Mouse (Mus musculus) NIH3T3 (cell line): ENCODE measurements around the gene 4930595D18Rik.
A peak's percentile ranks its signal among the peaks of the same experiment; 100 is the strongest.

Source experiments
- DNase-seq: peaks from one replicate; pipeline ENCODE4 v3.0.0-alpha.2; 2012; ENCODE audit warnings: low read depth

4930595D18Rik gene

DNA sequence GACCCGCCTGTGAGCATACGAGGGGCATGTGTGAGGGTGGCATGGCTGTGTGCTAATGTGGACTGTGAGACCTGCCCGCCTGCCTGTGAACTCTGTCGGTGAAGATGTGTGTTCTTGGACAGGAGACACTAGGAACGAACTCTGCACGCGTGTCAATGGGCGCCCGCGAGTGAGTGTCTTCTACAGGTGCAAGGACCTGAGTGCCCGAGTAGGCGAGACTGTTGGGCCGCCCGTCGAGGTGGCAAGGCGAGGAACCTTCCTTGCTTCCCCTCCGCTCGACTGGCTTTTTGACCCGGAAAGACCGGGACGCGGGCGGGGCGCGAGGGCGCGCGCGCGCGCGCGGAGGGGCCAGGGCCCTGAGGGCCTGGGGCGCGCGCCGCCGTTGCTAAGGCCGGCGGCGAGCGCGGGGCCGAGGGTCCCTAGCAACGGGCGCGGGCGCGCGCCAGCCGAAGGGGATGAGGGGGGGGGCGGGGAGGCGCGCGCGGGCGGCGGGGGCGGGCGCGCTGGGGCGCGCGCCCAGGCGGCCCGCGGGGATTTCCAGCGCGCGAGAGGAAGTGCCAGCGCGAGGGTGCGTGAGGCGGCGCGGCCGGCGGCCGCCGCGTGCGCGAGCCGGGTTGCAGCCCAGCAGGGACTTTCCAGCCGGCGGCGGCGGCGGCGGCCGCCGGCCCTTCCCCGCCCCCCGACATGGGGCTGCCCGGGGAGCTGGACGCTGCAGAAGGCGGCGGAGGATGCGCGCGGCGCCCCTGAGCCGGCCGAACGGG, 18.3 kb downstream of the 4930595D18Rik start, which contains the start of gene Traf3:
Gene Traf3 (plus strand): TSS at position 540 of the 761 bp plus-strand sequence.
- peak; percentile 85 for DNase-seq

DNA sequence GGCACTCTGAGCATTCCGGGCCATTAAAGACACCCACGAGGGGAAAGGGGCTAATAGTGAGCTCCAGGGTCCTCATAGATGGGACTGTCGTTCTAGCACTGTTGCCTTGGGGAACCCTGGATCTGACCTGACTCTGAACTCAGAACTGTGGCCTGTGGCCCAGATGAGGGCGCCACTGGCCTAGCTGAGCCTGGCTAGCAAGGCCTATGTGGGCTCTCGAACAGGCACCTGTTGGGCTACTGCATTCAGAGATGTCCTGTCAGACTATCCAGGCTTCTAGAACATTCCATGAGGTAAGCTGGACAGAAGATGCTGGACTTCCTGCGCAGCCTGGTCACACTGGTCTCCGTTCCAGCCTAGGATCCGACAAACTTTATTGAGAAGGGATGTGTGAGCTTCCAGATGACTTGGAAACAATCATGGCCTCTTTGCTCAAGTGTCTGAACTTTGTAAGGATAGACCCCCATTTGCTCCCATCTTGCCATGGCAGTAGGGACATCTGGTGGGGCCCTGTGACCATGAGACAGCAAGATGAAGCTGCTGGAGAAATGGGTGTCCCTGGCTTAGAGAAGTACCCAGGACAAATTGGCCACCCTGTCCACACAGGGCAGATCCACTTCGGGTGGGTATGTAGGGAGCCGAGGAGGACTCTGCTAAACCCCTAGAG, 19.0 kb downstream of the 4930595D18Rik start:
- peak; percentile 69 for DNase-seq

DNA sequence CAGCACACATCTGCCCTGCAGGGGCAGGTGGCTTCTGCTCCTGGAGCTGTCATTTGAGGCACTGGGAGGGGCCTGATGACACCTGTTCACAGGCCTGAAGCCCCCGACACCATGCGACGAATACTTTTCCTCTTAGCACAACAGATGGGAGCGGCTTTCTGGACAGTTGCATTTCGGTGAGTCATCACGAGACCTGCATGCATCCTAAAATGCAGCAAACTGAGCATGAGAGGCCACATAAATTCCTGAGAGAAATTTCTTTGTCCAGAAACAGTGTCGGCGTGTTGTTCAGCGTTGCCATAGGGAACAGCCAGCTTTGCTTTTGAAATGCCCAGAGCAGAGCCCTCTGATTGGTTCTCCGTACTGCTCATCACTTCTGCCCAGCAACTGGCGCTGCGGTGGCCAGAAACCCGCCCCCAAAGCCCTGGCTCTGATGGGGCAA, 20.0 kb downstream of the 4930595D18Rik start:
- DNase-seq: peak; percentile 94

DNA sequence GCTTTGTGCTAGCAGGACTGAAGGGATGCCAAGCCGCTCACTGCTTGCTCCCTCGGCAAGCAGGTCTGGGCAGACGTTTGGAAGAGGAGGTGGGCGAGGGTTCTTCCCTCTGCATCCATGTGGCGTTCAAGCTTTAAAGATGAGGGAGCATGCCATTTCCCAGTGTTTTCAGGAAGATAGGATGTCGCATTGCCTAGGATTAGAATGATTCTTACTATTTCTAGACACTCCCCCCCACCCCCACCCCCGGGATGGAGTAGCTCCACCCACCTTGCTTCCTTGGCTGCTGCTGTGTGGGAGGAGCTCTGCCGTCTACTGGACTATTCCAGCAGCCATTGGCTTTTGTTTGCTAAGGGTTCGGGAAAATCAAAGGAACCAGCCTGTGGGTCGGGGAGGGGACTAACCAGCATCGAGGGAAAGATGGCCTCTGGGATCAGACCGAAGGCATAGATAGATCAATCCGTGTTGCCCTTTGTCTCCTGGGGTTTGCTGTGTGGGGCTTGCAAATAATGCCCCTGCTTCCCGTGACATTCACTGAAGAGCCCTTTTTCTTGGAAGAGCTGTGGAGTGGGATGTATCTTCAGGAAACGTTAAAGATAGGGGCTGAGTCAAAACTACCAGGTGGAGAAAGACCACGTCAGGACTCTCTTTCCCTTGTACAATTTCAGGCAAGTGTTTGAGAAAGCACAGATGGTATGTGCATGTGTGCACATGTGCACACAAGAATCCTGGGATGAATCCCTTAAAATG, 21.8 kb downstream of the 4930595D18Rik start:
- peak; percentile 17 for DNase-seq

DNA sequence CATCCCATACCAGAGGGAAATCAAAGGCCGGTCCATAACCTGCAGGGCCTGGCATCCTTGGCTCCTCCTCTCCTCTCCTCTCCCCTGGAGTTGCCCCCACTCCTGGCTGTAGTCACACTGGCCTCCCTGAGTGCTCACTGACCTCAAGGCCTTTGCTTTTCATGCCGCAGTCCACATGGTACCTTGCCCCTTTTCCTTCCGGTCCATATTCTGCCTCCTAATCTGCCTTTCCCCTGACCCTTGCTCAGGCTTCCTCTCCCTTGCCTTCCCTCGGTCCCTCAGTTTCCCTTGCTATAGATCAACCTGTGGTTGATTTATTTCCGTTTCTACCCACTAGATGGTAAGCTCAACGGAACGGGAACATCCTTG, 22.4 kb downstream of the 4930595D18Rik start:
- no peak for DNase-seq

DNA sequence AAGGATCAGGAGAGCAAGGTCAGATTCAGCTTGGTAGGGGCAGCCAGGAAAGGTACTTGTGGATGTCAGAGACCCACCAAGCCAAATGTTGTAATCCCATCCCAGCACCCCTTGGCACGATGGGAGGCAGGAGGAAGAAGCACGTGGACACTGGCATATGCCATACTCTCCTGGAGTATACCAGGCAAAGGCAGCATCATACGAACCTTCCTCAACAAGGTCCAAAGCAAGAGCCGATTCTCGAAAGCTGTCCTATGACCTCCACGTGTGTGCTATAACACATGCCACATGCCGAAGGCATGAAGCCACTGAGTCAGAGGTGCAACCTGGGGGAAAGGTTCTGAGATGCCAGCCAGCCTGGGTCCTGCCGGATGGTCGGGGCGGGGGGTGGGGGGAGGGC, 23.4 kb downstream of the 4930595D18Rik start:
- no peak for DNase-seq

DNA sequence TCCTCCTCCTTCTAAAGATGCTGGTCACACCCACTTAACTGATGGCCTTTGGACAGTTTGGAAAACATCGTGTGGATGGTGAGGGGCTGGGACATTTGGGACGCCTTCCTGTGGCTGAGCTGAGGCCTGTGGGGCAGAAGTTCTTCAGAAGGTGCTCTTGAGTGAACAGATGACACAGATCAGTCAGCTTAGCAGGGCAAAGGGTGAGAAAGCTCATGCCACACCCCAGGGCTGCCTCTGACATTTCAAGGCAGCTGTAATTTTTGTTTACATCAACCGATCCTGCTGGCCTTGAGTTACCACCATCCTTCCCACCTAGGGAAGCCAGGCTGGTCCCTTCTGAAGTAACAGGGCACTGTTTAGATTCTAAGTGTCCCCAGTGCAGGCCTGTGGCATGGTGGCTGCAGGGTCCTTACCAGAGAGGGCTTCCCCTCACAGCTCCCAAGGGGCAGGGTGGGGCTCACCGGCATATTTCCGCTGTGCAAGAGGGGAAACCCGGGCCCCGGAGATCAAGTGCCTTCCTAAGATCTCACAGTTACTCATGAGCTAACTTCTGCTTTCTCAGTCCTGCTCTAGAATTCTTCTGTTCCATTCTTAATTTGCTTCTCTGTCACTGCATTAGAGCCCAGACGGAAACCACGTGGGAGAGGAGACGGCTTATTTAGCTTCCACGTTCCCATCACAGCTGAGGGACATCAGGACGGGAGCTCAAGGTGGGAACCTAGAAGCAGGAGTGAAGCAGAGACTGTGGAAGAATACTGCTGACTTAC, 24.4 kb downstream of the 4930595D18Rik start:
- no peak for DNase-seq

DNA sequence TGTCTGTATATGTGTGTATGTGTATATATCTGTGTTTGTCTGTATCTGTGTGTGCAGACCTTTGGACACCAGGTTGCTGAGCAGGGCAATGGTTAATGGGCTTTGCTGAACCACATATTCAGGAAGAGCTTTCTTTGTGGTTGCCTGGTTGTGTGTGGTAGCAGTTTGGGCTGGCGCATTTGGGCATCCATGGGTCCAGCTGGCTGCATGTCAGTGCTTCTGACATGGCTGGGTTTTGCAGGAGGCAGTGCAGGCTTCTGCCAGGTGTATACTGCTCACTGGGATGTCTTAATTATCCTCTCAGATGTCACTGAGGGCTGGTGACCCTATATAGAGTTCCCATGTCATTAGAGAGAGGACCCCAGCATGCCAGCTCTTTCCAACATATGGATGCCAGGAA, 28.5 kb downstream of the 4930595D18Rik start:
- no peak for DNase-seq

DNA sequence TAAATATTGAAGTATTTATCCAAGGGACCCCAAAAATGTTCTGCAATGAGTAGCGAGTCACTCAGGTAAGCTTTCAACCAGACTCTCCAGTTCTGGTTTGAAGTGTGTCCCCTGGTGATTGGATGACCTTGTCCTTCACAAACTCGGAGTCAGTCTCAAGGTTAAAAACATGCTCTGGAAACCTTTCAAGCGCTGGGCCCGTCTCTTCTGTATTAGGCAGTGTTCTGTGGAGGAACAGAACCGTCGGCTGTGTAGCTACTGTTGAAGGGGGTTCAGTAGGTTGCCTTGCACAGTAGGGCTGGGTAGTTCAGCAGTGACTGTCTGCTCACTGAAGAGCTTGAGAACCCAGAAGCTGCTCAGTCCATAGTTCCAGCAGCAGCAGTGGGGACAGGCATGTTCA, 29.6 kb downstream of the 4930595D18Rik start:
- DNase-seq: no peak

DNA sequence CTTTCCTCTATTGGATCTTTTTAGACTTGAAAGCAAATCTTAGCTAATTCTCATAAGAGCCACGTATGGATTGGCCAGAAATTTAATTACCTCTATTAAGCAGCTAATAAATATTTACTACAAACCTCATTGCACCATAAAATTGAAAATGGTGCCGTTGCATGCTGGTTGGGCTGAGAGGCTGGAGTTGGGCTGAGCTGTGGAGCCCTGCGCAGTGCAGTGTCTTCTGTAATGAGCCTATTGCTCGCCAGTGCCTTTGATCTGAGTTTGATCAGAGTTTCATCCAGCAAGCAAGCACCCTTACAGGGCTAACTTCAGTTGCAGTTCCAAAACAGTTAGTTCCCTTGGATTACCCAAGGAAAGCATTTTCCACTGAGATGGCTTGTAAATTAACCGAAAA, 30.3 kb downstream of the 4930595D18Rik start:
- no peak for DNase-seq

DNA sequence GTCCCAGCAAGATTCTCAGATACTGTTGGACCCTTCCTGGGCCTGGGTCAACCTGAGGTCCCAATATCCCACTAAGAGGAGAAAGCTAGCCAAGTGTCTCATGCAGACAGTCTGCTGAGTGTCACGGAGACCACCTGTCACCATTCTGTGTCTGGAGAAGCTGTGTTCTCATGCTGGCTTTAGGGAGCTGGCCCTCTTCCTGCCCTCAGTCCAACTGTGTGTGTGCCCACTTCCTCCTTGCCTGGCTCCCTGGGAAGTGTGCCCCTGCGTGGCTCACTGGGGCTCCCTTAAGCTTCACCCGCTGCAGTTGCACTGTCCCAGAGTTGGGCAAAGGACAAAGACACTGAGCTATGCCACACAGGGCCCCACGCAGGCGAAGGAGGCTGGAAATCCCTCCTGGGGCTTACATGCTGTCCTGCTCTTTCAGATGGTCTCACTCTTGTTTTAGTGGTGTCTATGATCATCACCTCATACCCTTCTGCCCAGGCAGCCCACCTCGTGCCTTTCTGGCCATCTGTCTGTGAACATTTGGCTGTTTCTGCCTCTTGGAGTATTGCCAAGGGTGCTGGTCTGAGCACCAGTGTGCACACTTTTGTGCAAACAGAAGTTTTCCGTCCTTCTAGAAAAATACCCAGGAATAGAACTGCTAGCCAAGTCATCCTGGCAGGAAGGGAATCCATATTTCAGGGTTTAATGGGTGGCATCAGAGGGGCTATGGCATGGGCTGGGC, 31.1 kb downstream of the 4930595D18Rik start:
- DNase-seq: no peak

DNA sequence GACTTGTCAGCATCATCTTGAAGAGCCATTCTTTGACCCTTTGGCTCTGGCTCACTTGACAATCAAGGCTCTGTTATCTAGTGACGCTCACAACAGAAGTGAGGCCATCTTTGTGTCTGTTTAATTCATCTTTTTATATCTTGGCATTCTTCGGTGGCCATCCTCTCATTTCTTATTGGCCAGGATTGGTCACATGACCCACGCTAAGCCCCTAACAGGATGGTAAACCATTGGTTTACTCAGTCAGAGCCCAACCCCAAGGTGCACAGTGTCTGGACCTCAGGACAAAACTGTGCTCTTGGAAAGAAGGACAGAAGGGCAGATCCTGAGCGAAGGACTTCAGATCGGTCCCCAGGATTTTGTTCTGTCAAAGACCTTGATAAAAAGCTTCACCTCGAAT, 31.7 kb downstream of the 4930595D18Rik start:
- DNase-seq: no peak

DNA sequence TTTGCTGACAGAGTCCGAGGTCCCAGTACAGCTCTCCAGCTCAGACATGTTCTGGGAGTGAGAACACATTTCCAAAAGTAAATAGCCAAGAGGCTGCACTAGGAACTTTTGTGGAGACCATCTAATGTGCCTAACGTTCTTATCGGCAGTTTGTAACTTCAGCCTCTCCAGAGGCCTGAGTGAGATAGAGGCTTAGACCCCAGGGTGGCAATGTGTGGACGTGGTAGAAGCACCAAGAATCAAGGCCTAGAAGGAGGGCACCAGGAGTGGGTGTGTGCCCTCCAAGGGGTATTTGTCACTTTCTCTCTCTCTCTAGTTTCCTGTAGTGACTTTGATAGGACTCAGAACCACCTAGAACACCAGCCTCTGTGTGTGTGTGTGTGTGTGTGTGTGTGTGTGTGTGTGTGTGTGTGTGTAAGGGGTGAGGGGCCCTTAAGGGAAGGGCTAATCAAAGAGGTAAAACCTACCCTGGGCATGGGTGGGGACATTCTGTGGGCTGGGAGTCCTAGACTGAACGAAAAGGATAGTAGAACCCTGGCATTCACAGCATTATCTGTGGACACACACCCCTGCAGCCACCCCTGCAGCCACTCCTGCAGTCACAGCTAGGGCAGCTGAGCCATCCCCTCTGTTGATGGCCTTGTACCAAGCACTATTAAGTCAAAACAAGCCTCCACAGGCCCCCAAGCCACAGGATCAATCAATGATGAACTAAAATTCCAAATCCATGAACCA, 32.7 kb downstream of the 4930595D18Rik start:
- no peak for DNase-seq

DNA sequence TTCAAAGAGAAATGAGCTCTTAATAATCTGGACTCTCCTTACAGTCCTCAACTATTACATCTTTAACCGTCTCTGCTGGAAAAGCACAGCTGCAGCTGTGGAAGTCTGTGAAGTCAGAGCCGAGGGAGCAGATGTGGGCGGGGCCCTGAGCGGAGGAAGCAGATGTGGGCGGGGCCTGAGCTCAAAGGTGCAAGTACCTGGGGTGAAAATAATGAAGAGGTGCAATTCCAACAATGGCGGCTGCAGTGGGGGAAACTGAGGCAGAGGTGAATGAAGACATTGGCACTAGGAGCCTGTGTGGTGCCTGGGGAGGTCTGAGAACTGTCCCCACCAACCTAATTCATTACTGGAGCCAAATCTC, 34.1 kb downstream of the 4930595D18Rik start:
- DNase-seq: no peak

DNA sequence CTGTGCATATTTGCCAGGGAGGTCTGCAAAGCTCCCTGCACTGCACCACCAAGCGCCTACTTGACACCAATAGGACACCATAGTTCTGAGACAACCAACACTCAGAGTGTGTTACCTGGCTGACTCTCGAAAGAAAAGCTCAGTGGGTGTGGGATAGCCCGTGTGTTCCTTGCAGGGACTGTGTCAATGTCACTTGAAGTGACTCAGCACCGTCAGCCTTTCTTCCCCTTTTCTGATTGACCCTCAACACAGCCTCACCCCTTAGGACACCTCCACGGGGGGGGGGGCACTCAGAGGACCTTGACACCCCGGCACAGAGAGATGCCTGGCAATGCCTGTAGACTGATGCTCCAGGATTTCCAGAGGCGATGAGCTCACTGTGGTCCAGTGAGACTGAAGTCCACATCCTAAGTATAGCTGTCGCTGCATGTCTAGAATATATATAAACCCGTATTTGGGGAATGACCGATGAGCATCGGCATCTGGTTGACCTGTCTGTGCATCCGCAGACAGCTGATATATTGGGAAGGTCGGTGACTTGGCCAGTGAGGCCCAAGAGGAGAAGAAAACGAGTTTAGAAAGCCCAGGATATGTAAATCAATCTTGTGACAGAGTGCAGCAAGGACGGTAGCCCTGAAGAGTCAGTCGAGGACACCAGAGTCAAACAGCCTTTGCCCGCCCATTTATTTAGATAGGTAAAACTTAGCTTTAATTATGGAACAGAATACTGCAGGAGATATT, 34.6 kb downstream of the 4930595D18Rik start:
- DNase-seq: no peak

DNA sequence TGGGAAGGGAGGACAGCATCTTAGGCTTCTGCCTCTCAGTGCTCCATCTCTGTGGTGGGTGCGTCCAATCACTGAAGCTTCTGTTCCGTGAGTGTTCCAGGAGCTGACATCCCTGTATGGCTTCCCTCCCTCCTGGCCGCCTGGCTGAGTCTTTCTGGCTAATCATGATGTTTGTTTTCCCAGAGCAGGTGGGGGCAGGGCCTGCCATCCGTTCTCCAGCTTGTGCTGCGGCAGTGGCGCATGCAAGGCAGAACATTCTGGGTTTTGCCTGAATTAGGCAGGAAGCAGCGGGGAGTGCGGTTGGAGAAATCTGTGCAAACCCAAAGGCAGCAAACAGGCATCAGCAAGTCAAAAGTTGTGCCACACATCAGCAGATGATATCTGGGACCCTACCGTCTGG, 39.0 kb downstream of the 4930595D18Rik start:
- no peak for DNase-seq

DNA sequence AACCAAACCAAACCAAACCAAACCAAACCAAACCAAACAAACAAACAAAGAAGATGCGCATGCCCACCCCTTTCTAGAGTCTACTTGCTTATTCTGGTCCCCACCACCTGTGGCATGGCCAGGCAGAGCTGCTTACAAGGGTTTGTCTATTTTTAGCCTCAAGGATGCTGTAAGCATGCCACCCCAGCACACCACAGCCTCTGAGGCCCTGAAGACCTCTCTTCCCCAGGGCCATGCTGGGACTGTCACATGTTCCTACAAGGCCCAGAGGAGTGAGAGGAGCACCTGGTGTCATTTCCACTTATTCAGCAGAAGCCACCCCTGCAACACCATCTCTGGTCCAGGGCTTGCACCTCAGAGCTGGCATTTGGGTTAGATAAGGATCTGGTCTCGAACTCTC, 39.7 kb downstream of the 4930595D18Rik start:
- DNase-seq: no peak

DNA sequence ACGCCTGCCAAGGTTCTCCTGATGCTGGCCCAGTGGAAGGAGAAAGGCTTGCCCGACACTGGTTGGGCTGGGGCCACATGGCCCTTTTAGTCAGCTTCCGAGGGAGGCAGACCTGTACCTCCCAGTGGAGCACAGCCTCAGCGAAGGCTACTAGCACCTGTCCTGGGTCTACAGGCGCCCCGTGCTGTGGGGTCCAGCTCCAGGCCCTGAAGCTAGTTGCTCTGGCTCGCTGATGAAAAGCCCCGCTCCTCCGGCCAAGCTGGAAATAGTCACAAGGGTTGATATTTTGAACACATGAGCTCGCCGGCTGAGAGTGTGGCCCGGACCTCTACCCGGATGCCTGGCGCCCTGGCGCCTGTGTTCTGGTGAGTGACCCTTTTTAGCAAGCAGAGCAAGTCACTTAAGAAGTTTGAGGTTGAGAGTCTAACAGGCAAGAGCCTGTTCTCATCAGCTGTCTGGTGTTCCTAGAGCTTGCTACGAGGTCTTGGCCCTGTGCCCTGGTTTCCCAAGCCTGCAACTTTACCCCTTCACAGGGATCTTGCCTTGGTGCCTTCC, 40.7 kb downstream of the 4930595D18Rik start:
- DNase-seq: peak; percentile 42

DNA sequence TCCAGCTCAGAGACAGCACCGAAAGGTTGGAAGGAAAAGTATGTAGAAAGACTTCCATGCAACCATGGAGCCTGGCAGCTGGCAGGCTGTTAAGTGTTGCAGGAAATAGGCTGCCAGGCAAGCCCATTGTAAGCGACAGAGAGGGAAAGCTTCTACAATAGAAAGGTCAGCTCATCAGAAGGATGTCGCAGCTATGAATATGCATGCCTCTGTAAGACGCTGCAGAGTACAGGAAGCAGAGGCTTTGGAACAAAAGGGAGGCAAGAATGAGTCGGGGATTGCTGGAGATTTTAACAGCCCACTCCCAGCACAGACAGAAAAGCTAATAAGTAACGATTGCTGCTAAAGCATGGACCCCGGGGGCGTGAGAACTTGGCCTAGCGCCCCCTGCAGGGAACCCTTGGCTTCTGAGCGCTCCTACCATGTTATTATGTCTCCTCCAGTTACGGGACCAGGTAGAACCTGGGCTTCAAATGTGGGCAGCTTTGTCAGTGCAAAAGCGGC, 41.2 kb downstream of the 4930595D18Rik start:
- DNase-seq: no peak

DNA sequence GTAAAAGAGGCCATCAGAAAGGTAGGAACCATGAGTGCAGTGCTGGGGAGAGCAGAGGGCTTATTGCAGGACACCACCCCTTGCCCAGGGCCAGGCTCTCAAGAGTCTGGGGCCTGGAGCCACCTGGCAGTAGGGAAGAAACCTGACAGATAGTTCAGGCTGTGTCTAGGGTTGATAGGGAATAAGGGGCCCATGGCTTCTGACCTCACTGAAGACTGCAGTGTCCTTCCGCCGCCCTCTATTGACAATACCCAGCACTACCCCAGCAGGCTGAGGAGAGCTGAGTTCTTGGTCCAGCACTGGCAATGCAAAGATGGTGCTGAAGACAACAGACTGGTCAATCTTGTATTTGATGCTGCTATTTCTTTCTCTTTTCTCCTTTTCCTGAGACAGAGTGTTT, 47.2 kb downstream of the 4930595D18Rik start:
- DNase-seq: no peak
